Mouse (Mus musculus) ovary, postnatal 36 days (tissue): ENCODE measurements around the gene D10Wsu102e.

Source experiments
- DNase-seq: peaks from one replicate; pipeline ENCODE4 v3.0.0; 2022; ENCODE audit warnings: low spot score, mixed read lengths

Gene D10Wsu102e

DNA sequence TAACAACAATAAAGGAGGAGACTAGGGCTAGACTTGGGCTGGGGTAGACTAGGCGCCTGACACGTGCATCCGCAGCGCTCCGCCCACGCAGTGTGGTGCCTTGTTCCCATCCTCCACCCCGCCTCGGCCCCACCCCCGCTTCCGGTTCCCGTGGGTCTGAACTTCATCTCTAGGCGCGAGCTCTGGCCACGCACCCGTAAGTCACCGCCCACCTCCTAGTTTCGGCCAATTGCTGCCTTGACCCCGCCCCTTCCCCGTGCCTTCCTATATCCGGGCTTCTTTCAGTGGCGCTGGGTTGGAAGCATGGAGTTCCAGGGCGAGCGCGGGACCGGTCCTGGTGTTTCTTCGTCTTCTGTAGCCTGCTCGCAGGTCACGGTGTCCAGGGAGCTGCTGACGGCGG lies at the start of gene D10Wsu102e:
Gene D10Wsu102e (plus strand): TSS at position 266 of the 400 bp plus-strand sequence.
- peak; percentile 96 for DNase-seq

DNA sequence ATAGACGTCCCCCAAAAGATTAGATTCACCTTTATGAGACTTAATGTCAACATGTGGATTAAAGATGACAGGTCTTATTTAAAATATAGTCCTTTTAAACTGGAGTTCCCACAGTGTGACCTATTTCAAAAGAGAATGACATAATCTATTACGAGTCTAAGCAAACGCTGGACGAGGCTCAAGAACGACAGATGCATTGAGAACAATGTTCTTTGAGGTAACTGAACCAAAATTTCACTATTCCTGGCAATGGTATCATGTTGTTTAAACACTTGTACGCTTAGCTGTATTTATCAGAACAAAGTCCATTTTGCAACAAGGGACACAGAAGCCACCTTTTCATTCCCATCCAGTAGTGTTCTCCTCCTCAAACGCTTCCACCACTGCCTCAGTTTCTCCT lies 49.7 kb upstream of the D10Wsu102e start:
- no peak for DNase-seq

DNA sequence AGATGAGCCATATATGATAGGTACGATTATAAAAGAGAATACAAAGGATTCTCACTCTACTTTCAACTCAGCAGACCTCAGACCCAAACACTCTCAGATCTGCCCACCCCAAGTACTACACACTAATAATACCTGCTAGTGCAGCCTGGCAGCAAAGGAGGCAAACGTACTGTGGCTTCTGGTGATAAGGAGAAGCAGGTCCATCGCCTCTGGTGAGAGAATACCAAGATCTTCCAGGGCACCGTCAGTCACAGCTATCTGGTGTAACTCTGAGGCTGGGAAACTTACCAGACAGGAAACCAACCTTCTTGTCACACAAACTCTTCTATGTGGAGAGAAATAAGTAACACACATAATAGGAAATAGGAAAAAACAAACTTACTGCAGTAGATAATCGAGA lies 47.0 kb upstream of the D10Wsu102e start:
- no peak for DNase-seq

DNA sequence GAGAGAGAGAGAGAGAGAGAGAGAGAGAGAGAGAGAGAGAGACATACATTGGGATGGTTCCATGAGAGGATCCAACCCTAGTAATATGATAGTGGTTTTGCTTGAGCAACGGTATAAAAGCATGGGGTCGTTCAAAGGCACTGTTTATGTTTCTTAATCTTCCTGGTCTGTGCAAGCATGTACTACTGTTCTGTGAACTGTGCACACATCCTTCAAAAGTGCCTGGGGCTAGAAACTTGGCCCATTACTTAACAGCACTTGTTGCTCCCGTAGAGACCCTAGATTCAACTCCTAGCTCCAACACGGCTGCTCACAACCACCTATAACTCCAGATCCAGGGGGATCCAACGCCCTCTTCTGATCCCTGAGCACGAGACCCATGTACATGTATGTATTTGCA lies 39.6 kb upstream of the D10Wsu102e start:
- DNase-seq, result no peak

DNA sequence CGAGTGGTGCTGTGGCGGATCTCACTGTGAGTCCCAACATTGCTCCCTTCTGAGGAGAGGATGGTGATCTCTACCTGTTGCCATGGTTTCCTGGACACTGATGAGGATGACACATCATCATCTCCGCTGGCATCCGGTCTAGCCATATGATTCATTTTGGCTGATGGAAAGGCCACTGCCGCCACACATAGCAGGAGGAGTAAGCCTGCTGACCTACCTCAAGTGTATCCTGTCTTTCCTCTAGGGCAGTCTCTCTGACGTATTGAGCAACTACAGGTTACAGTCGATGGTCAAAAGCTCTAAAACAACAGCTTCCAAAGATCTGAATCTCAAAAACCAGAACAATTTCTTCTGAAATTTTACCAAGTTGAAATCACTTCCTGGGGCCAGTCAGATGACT lies 39.2 kb upstream of the D10Wsu102e start:
- no peak for DNase-seq

DNA sequence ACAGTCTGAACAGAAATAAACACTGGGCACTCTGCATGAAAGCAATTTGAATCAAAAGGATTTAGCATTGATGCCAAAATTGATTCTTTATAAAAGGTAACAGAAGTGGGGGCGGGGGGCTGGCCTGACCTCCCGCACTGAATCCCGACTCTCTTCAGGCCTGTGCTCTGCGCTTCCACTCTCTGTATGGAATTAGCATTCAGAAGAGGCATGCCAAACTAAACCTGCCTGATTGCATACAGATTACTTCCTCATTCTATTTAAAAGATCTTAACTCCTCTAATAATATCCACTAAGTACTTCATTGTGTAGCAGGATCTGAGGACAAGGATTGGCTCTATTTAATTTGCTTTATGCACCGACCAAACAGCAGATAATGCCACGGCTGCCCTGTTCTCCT lies 38.5 kb upstream of the D10Wsu102e start:
- no peak for DNase-seq

DNA sequence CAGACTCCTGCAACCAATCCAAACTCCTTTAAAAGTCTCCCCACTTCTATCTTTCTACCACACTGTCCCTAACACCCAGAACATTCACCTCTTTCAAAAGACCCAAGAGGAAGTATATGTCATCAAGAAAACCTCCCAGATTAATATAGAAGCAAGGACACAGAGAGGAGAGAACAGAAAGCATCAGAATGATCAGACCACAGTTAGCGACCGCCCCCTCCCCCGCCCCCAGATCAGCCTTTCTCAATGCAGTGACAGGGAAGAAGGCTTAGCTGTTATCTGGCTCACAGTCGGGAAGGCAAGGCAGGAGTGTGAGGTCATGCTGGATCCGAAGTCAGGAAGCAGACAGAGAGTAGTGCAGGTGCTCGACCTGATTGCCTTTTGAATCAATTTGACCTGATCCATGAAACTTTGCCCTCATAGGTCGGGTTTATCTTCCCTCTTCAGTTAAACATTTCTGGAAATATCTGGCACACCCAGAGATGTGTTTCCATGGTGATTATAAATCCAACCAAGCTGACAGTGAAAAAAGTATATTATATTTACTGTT lies 37.4 kb upstream of the D10Wsu102e start:
- DNase-seq, result no peak

DNA sequence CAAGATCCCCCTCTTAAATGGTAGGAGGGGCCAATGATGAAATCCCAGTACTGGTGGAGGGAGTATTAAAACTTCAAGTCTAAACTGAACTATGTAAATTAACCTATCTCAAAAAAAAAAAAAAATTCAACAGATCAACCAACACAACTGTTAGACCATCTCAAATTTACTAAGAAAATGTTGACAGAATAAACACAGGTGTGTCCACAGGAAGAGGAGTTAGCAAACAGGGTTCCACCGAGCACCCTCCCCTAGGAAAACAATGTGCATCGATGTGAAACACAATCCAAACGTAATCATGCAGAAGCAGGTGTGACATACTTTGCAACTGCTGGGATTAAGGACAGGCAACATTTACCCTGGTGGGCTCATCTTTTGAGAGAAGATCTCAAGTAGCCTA lies 35.1 kb upstream of the D10Wsu102e start:
- DNase-seq, result no peak

DNA sequence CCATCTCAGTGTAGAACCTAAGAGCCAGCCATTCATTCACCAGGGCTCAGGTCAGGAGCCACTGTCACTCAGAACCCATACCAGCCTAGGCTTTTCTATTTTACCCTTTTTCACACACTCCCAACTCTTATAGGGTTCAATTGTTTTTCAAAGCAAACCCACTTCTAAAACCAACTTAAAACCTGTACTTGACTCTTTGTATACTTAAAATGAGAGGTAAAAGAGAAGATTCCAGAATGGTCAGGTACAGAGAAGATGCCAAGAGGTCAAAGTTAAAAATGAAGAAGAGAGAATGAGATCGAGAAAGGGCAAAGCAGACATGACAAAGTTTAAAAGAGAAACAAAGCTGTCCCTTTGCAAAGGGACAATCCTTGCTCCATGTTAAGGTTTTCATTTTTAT lies 34.1 kb upstream of the D10Wsu102e start:
- no peak for DNase-seq

DNA sequence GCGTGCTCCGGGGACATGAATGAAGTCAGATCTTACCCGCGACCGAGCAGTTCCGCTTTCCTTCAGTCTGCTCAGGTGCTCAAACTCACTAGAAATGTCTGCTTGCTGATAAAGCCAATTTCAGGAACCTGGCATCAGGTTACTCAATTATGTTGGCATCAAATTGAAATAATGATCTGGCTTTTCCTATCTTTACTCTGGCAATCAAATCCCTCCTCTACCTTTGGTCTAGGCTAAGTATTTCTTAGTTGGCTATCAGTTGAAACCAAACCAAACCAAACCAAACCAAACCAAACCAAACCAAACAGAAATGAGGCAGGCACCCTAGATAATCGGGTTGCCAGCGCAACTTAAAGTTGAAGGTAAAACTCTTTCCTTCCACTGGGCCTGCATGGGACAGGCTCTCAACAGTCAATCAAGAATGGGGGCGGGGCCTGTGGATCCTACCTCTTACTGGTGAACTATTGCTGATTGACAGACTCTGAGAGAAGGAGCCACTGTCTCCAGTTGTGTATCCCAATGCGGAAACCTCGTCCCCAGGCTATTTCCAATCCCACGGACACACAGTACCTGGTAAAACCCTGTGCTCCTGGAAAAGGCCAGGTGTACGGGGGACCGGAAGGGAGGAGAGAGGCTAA lies 33.3 kb upstream of the D10Wsu102e start:
- no peak for DNase-seq

DNA sequence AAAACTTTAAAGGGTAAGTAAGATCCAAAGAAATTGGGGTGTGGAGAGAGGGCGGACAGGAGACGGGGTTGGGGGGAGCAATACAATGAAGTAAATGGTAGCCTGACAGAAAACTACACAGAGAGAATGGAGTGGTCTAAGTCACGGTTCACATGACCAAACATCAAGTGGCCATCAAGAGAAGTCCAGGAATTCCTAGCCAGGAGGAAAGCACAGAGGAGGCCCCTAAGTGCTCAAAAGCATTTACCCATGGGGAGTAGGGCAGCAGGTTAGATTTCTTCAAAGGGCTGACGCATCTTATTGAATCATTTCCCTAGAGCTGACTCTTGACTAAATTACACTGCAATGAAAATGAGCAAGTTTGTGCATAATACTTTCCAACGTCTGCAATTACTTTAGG lies 31.2 kb upstream of the D10Wsu102e start:
- DNase-seq, result no peak

DNA sequence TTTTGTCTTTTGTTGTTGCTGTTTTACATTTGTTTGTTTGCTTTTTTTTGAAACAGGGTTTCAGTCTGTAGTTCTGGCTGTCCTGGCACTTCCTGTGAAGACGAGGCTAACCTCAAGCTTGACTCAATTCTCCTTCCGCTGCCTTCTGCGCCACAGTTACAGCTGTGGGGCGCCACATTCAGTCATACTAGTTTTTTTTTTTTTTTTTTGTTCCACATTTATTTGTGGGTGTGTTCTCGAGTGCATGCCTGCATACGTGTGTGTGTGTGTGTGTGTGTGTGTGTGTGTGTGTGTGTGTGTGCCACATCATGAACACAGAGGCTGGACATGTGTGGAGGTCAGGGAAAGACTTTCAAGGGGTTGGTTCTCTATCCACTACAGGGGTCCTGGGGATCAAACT lies 29.7 kb upstream of the D10Wsu102e start:
- DNase-seq, result no peak

DNA sequence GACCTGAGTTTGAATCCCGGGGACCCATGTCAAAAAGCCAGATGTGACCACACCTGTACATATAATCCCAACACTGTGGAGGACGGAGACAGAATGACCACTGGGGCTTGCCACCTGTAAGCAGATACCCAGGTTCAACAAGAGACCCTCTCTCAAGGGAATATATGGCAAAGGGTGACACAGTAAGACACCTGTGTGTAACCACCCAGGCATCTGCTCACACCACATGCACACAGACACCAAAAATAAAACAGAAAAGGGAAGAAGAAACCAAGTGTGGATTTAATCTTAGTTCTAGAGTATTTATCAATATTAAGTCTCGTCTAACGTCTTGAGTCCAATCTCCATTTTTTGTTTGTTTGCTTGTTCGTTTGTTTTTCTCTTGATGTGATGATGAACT lies 28.2 kb upstream of the D10Wsu102e start:
- DNase-seq, result no peak

DNA sequence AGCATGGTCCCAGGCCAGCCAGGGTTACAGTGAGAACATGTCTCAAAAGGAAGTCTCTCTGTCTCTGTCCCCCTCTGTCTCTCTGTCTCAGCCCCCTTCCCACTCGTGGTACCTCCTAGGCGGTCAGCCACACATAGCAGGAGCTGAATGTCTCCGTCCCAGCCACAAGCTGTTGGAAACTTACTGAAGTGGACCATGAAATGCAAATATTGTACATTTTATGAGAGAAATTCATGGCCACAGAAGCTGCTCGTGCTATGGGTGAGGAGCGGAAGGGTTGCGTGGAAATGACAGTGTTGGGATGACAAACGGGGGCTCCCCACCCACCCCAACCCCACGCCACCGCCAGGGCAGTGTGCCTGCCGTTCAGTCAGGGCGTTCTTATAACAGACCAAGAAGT lies 27.4 kb upstream of the D10Wsu102e start:
- no peak for DNase-seq

DNA sequence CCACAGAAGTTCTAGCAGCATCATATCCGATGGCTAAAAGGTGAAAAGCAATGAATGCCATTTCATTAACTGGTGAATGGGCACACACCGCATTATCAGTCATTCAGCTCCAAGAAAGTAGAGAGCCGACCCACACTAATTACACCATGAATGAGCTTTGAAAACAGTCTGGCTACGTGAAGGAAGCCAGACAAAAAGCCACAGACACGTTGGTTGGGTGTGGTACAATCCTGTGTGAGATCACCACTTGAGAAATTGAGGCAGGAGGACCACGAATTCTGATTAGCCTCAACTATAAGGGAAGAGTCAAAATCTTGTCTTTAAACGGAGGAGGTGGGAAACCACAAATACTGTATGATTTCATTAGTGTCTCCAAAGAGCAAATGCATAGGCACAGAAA lies 23.7 kb upstream of the D10Wsu102e start:
- DNase-seq, result no peak

DNA sequence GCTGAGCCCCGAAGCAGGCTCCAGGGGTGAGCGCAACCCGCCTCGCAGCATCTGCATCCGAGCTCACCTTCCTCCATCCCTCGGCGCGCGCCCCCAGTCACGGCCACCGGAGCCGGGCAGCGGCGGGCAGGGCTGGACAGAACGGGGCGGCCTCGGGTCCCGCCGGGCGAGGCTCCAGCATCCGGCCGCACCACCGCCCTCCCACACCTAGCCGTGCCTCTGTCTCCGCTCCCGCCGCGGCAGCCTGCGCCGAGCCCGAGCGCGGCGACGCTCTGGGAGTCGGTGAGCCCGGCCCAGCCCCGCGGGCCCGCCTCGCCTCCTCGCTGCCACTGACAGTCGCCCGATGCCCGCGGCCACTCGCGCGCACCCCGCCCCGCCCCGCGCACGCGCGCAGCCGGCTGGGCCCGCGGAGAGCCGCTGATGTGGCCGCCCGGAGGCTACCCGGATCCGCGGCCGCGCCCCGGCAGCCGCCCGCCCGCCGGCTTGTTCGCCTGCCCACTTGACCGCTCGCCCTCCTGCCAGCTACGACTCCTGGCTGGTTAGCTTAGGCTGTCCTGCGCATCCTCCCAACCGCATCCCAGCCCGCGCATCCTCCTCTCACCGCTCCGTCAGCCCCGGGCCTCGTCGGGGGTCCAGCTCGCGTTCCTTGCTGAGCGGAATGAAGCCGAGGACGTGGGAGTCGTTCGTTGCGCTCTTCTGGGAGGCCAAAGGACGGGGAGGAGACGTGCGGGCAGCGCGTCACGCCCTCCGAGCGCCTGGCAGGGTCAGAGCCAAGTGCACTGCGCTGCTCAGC lies 22.7 kb upstream of the D10Wsu102e start, which contains the start of gene Slc41a2:
Gene Slc41a2 (minus strand): TSS at position 724 of the 793 bp plus-strand sequence.
- DNase-seq, result peak; percentile 74

DNA sequence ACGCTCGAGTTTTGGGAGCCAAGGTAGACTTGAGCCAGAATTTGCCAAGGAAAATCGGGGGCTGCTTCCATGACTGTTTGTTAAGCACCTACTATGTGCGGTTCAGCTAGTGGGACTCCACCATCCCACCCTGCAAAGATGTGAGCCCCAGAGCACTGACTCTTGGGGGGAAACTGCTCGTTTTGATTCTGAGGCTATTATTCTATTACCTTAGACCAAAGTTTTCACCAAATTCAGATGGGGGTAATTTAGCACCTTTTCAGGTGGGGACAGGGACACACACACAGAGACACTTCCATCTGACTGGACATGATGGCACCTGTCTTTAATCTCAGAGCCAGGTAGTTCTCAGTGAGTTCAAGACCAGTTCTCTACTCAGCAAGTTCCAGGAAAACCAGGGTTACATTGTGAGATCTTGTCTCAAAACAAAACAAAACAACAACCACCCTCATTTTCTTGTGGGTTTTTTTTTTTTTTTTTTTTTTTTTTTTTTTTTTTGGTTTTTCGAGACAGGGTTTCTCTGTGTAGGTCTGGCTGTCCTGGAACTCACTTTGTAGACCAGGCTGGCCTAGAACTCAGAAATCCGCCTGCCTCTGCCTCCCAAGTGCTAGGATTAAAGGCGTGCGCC lies 21.9 kb upstream of the D10Wsu102e start:
- DNase-seq, result no peak

DNA sequence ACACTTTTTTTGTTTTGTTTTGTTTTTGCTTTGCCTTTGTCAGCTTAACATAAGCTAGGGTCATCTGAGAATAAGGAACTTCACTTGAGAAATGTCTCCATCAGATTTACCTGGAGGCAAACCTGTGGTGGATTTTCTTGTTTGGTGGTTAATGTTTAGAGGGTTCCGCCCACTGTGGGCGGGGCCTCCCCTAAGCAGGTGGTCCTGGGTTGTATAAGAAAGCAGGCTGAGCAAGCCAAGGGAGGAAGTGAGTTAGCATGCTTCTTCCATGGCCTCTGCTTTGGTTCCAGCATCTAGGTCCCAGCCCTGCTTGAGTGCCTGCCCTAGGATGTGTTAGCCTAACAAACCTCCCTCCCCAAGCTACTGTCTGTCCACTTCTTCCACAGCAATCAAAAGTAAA lies 18.8 kb upstream of the D10Wsu102e start:
- DNase-seq, result no peak

DNA sequence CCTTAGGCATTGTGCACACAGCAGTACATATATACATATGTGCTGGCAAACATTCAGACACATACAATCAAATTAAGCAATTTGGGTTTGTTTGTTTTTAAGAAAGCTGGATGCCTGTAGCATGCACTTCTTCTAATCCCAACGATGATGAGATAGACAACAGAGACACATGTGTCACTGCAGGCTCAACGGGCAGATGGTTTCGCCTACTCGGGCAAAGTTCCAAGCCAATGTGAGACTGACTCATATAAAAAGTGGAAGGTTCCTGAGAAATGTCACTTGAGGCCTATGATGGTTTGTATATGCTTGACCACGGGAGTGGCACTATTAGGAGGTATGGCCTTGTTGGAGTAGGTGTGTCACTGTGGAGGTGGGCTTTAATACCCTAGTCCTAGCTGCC lies 16.9 kb upstream of the D10Wsu102e start:
- no peak for DNase-seq

DNA sequence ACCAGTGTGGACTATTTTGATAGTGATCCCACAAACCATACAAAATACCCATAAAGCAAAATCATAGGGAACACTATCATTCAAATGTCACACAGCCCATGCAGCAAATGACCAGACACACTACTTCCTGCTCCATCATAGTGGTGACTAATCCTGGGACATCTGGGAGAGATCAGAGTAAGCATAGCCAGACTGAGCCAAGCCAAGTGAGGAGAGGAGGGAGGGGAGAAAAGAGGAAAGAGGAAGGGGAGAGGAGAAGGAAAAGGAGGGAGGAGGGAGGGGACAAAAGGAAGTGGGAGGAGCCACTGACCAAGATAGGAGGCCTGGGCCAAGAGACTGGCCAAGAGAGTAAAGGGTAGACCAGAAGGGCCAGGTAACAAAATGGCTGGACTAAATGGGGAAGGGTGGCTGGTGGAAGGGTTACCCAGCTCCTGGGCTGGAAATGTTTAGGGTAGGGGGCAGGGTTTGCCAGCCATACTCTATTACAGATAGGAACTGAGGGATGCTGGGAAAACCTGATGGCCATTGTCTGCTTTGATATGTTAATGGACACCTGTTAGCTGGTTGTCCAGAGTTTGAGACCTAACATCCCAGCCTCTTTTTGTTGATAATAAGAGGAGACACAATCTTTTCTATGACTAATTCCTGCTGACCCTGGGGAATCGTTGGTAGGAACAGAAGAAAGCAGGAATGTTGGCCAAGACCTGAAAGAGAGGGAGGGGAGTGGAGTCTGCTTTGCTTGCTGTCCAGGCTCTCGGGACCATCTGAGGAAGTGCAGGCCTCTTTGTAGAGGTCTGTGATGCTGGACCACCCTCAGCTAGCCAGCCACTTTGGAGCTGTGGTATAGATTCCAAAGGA lies 16.0 kb upstream of the D10Wsu102e start:
- no peak for DNase-seq

DNA sequence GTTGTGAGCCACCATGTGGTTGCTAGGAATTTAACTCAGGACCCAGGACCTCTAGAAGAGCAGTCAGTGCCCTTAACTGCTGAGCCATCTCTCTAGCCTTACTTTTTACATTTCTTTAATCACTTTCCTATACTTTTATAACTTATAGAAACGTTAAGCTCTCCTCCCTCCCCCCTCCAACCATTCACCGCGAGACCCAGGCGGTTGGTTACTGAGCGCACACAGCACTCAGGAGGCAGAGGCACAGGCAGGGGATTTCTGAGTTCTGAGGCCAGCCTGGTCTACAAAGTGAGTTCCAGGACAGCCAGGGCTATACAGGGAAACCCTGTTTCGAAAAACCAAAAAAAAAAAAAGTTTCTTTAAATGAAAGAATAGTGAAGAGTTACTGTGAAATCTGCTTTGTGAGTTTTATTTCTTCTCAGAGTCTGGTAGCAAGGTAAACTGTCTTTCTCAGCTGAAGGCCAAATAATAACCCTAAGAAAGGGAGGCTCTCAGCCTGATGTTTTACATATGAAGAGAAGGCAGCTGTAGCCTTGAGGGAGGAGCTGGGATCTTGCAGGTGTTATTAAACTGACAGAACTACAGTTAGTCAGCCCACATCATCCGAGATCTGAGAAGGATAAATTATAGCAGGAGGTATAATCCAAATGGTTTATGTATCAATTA lies 14.2 kb upstream of the D10Wsu102e start:
- DNase-seq, result no peak

DNA sequence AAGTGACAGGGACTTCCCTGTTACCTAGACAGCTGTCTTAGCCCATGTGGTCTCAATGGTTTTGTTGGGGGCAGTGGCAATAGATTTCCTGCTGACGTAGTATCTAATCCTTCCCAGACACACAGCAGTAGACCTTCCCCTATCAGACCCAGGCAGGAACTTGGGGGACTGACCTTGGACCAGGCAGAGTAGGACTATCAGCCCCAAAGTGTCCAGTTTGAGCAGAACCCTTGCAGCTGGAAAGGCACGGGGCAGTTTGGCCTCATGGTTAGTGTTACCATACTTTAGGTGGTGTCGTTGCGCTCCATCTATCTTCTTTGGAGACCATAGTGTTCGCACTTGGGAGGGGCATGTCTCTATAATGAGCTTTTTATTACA lies 13.7 kb upstream of the D10Wsu102e start:
- no peak for DNase-seq
